Mouse (Mus musculus) ES-E14 (cell line): ENCODE measurements around the gene Klhl9.

ENCODE experiments used
- HCFC1 ChIP-seq: IDR thresholded peaks from 2 replicates; pipeline ENCODE4 v1.6.1; 2012; ENCODE audit warnings: low read length, inconsistent platforms, borderline replicate concordance; ENCODE audit not compliant: insufficient read depth
- MAFK ChIP-seq: IDR thresholded peaks from 2 replicates; pipeline ENCODE4 v1.6.1; 2014; ENCODE audit warnings: mild to moderate bottlenecking, low read depth, low read length, inconsistent platforms; ENCODE audit not compliant: insufficient read depth
- ZNF384 ChIP-seq: IDR thresholded peaks from 2 replicates; pipeline ENCODE4 v1.6.1; 2012; ENCODE audit warnings: low read depth, low read length, inconsistent platforms

DNA sequence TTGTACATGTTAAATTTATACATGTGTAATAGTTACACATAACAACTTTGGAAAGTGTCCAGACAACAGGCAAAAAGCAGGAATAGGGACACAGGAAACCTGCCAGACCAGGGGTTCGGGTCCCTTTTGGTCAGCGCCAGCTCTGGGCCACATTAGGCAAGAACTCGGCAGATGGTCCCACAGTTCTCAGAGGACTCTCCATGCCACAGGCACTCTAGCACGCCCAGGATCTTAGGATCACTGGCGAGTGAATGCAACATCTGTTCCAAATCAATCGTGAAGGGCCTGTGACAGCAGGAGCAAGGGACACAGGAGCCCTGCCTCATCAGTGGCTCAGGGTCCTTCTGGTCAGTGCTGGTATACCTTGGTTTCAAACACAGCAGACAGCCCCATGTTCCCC, 27.7 kb upstream of the Klhl9 start:
- no peak for TF ChIP-seq ZNF384
- TF ChIP-seq MAFK: no peak
- no peak for TF ChIP-seq HCFC1
